Mouse (Mus musculus): ENCODE measurements around the gene Strn3. TPM values are rescaled to one million over a fixed set of nuclear protein-coding genes. Genes with fewer than 3 reads are reported as not detected.
A peak's percentile ranks its signal among the peaks of the same experiment; 100 is the strongest.
"Not testable (repeated sequence)": the region's sequence is repeated elsewhere in the genome, so short reads cannot be mapped to it uniquely, and the experiment has no call there.

The Strn3 gene
- total and polyA plus RNA-seq, 3 experiments: 24.6 to 114 (median 106) TPM

GRCm38 (mm10) chr12:51593229-51594029 lies 98.3 kb downstream of the Strn3 start, which contains the start of gene Coch:
TSS of gene Coch (plus strand) at chr12:51593341.
- Histone ChIP-seq H3K9ac (ENCODE audit: low read depth, low read length) (peak within 1 kb of the TSS; percentile 11; the same call in 1 of the 2 replicates), H3K4me1 (ENCODE audit: control insufficient read depth, insufficient read depth, low read length) (no peaks in the 10 kb centered on the region; the same call in 1 of the 2 replicates), H3K4me3 (peak within 1 kb of the TSS; percentile 54), H3K27ac (no peak within 1 kb of the TSS), H3K36me3 (ENCODE audit: control insufficient read depth, insufficient read depth, low read length) (no peaks in the 10 kb centered on the region), H3K79me2 (replicated peaks; ENCODE audit: control insufficient read depth, insufficient read depth, low read length) (no peaks in the 10 kb centered on the region), H3K27me3 (ENCODE audit: control insufficient read depth, insufficient read depth, low read length) (peaks cover 23% of the 10 kb centered on the region)
- DNase-seq: peak in 1 of 2 experiments; percentile 36
- no peak for TF ChIP-seq CTCF (IDR thresholded peaks at IDR 0.05)
- TF ChIP-seq EP300 (IDR thresholded peaks at IDR 0.05; ENCODE audit: insufficient read depth, low read depth, low read length): no peak
- no peak for TF ChIP-seq POLR2A (IDR thresholded peaks at IDR 0.05; ENCODE audit: insufficient read depth, low read depth, low read length)
- WGBS: under 1% methylated on average over 78 of the region's 79 CpGs
- intact Hi-C loops (cut with DNase I): no loop called here

DNA sequence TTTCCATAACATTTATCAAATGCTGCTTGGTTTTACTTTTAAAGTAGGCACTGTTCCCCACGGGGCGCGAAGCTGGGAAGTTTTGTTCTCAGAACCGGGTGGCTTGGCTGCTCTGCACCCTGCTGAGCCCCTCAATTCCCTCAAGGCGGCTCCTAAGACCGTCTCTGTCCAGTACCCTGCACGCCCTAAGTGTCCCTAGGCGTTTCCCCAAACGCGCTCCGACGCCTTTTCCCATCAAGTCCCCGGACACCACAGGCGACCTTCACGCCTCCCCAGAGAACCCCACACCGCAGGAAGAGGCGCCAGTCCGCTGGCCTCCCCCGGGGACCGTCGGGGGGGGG lies 98.8 kb downstream of the Strn3 start:
- DNase-seq: no peak
- Histone ChIP-seq H3K27ac (no peak overlapping the region), H3K4me3 (peak overlapping the region; percentile 54), H3K4me1 (ENCODE audit: control insufficient read depth, insufficient read depth, low read length) (no peaks in the 10 kb centered on the region; the same call in 1 of the 2 replicates), H3K27me3 (ENCODE audit: control insufficient read depth, insufficient read depth, low read length) (peaks cover 23% of the 10 kb centered on the region), H3K79me2 (replicated peaks; ENCODE audit: control insufficient read depth, insufficient read depth, low read length) (no peaks in the 10 kb centered on the region), H3K9ac (ENCODE audit: low read depth, low read length) (no peak overlapping the region), H3K36me3 (ENCODE audit: control insufficient read depth, insufficient read depth, low read length) (no peaks in the 10 kb centered on the region)
- TF ChIP-seq POLR2A (IDR thresholded peaks at IDR 0.05; ENCODE audit: insufficient read depth, low read depth, low read length): no peak
- WGBS: 2% methylated on average over 21 of the region's 21 CpGs
- intact Hi-C loops (cut with DNase I): no loop called here

DNA sequence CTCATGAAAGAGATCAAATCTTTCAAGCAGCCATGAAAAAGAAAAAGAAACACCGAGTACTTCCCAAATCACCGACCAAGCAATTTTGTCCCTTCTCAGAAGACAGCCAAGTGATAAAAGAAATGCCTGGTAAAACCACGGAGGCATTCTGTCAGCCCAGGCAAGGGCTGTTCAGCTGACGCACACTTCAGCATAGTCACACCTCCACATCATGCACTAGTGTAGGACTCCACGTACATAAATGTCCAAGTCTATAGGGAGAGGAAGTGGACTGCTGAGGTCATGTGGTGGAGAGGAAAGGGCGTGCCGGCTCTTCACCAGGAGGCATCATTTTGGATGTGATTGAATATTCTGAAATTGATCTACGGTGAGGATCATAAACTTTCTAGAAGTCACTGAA lies 99.8 kb downstream of the Strn3 start:
- Histone ChIP-seq H3K27ac (no peak overlapping the region), H3K79me2 (replicated peaks; ENCODE audit: control insufficient read depth, insufficient read depth, low read length) (no peaks in the 10 kb centered on the region), H3K4me1 (ENCODE audit: control insufficient read depth, insufficient read depth, low read length) (no peaks in the 10 kb centered on the region; the same call in 1 of the 2 replicates), H3K9ac (ENCODE audit: low read depth, low read length) (no peak overlapping the region), H3K36me3 (ENCODE audit: control insufficient read depth, insufficient read depth, low read length) (no peaks in the 10 kb centered on the region), H3K27me3 (ENCODE audit: control insufficient read depth, insufficient read depth, low read length) (peaks cover 23% of the 10 kb centered on the region), H3K4me3 (no peak overlapping the region)
- whole genome bisulfite sequencing: 59% methylated on average over 8 of the region's 8 CpGs
- intact Hi-C loops (cut with DNase I): no loop called here
- TF ChIP-seq EP300 (IDR thresholded peaks at IDR 0.05; ENCODE audit: insufficient read depth, low read depth, low read length): no peak
- no peak for DNase-seq

GRCm38 (mm10) chr12:51589263-51589662 lies 102.4 kb downstream of the Strn3 start:
- Histone ChIP-seq H3K4me1 (ENCODE audit: control insufficient read depth, insufficient read depth, low read length) (no peaks in the 10 kb centered on the region; the same call in 1 of the 2 replicates), H3K79me2 (replicated peaks; ENCODE audit: control insufficient read depth, insufficient read depth, low read length) (no peaks in the 10 kb centered on the region), H3K4me3 (no peak overlapping the region), H3K27me3 (ENCODE audit: control insufficient read depth, insufficient read depth, low read length) (peaks cover 14% of the 10 kb centered on the region), H3K36me3 (ENCODE audit: control insufficient read depth, insufficient read depth, low read length) (no peaks in the 10 kb centered on the region), H3K27ac (no peak overlapping the region), H3K9ac (ENCODE audit: low read depth, low read length) (no peak overlapping the region)
- no peak for DNase-seq
- WGBS: 78% methylated on average over 5 of the region's 5 CpGs
- no peak for TF ChIP-seq EP300 (IDR thresholded peaks at IDR 0.05; ENCODE audit: insufficient read depth, low read depth, low read length)
- TF ChIP-seq POLR2A (IDR thresholded peaks at IDR 0.05; ENCODE audit: insufficient read depth, low read depth, low read length): no peak
- TF ChIP-seq CTCF (IDR thresholded peaks at IDR 0.05): no peak
- intact Hi-C loops (cut with DNase I): no loop called here

- H3K4me1 ChIP-seq (ENCODE audit: control insufficient read depth, insufficient read depth, low read length); H3K36me3 ChIP-seq (ENCODE audit: control insufficient read depth, insufficient read depth, low read length); H3K79me2 ChIP-seq (replicated peaks; ENCODE audit: control insufficient read depth, insufficient read depth, low read length); DNase-seq; H3K27ac ChIP-seq; intact Hi-C loops (cut with DNase I); H3K9ac ChIP-seq (ENCODE audit: low read depth, low read length); H3K4me3 ChIP-seq; H3K27me3 ChIP-seq (ENCODE audit: control insufficient read depth, insufficient read depth, low read length): not testable (repeated sequence)
- WGBS: 79% methylated on average over 2 of the region's 2 CpGs
Observed at GRCm38 (mm10) chr12:51577816-51578215, 113.9 kb downstream of the Strn3 start.

DNA sequence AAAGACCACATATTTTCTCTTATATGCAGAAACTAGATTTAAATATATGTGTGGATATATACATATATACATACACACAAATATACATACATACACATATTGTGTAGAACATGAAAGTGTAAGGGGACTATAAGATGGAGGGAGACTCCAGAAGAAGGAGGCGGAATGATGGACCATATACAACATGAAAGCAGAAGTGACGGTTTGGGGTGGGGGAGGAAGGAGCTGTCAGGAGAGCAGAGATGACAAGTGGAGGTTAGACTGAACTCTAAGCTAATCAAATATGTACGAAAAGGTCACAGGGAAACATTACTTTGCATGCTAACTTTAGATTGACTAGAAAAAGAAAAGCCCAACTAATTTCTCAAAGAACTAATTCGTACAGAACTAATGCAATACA lies 119.0 kb downstream of the Strn3 start:
- Histone ChIP-seq H3K4me3 (no peak overlapping the region), H3K4me1 (ENCODE audit: control insufficient read depth, insufficient read depth, low read length) (no peaks in the 10 kb centered on the region), H3K27ac (no peak overlapping the region), H3K27me3 (ENCODE audit: control insufficient read depth, insufficient read depth, low read length) (no peaks in the 10 kb centered on the region), H3K36me3 (ENCODE audit: control insufficient read depth, insufficient read depth, low read length) (no peaks in the 10 kb centered on the region), H3K9ac (ENCODE audit: low read depth, low read length) (no peak overlapping the region), H3K79me2 (replicated peaks; ENCODE audit: control insufficient read depth, insufficient read depth, low read length) (no peaks in the 10 kb centered on the region)
- 82% methylated on average over 4 of the region's 4 CpGs for WGBS
- TF ChIP-seq EP300 (IDR thresholded peaks at IDR 0.05; ENCODE audit: insufficient read depth, low read depth, low read length): no peak
- no peak for TF ChIP-seq CTCF (IDR thresholded peaks at IDR 0.05)
- no peak for TF ChIP-seq POLR2A (IDR thresholded peaks at IDR 0.05; ENCODE audit: insufficient read depth, low read depth, low read length)
- DNase-seq: no peak
- intact Hi-C loops (cut with DNase I): no loop called here
